ENCODE assay signal across 9 mouse cellular contexts in genomic region chr6:124921539-124921938, GRCm38 (mm10). TPM values are rescaled to one million over a fixed set of nuclear protein-coding genes. Genes with fewer than 3 reads are reported as not detected.
DNase-seq lines count a peak whose midpoint lies in the region; ATAC-seq and TF ChIP-seq lines count a peak whose summit lies in the region.
"Had no signal": no experiment of that assay in that cellular context is flagged by ENCODE, and none has a peak within 500 bp of the region (broad histone marks: within the 10 kb centered on the region; RNA-seq: fewer than 3 reads in every experiment).

No protein-coding gene starts in this region.

- peaks cover 6% of the 10 kb centered on the region; the same call in 1 of the 2 replicates for H3K79me2 ChIP-seq in MEL (ENCODE audit: control insufficient read depth, insufficient read depth, low read length, poor library complexity)

- H3K4me3 ChIP-seq in heart, embryonic 15.5 days = no peak overlapping the region
- peak overlapping the region in 1 of 2 experiments; percentile 13; a peak in 2 of 4 replicates for H3K4me3 ChIP-seq in MEL (ENCODE audit: control insufficient read depth in 1 of 2, insufficient read depth in 1 of 2, low read depth in 2 of 2, low read length in 2 of 2)
- H3K4me3 ChIP-seq in forebrain, postnatal 0 days (ENCODE audit: low read depth, low read length) = no peak overlapping the region
- H3K4me3 ChIP-seq in midbrain, embryonic 10.5 days = no peak overlapping the region

- 70% methylated on average over 4 of the region's 4 CpGs for WGBS in heart, embryonic 15.5 days
- WGBS in forebrain, postnatal 0 days = 54% methylated on average over 4 of the region's 4 CpGs
- 79% methylated on average over 4 of the region's 4 CpGs for WGBS in midbrain, embryonic 10.5 days

- no peak for TF ChIP-seq CTCF in MEL (IDR thresholded peaks at IDR 0.05 in 2 of 3, conservative IDR thresholded peaks at IDR 0.05 in 1 of 3; ENCODE audit: control insufficient read depth in 1 of 3, insufficient read depth in 1 of 3, low read depth in 2 of 3, low read length in 3 of 3, poor library complexity in 1 of 3, severe bottlenecking in 1 of 3)
- TF ChIP-seq CTCF in forebrain, postnatal 0 days (IDR thresholded peaks at IDR 0.05; ENCODE audit: low read depth) = no peak

- peaks cover 44% of the 10 kb centered on the region for H3K4me1 ChIP-seq in heart, embryonic 15.5 days (replicated peaks)
- H3K4me1 ChIP-seq in MEL (ENCODE audit: control insufficient read depth in 1 of 2, insufficient read depth in 2 of 2, low read length in 2 of 2) = peaks cover 20 to 35% of the 10 kb centered on the region in 2 experiments
- H3K4me1 ChIP-seq in forebrain, postnatal 0 days (ENCODE audit: insufficient read depth) = peaks cover 15% of the 10 kb centered on the region; the same call in 1 of the 2 replicates
- peaks cover 52% of the 10 kb centered on the region for H3K4me1 ChIP-seq in midbrain, embryonic 10.5 days

- peak overlapping the region; percentile 100 for H3K27ac ChIP-seq in heart, embryonic 15.5 days
- H3K27ac ChIP-seq in MEL (ENCODE audit: control insufficient read depth, low read depth, low read length) = peak overlapping the region; percentile 60
- H3K27ac ChIP-seq in forebrain, postnatal 0 days (ENCODE audit: low read depth, low read length) = peak overlapping the region; percentile 100; the same call in 1 of the 2 replicates
- peak overlapping the region; percentile 99 for H3K27ac ChIP-seq in midbrain, embryonic 10.5 days (replicated peaks)

- intact Hi-C loops in heart, postnatal 10 days (cut with DNase I) = no loop called here
- intact Hi-C loops in gastrocnemius, postnatal 36 days (cut with DNase I) = no loop called here

- no peak for DNase-seq in heart, postnatal 10 days
- DNase-seq in MEL (ENCODE audit: low read depth, low spot score) = peak; percentile 76
- no peak for DNase-seq in forebrain, postnatal 0 days
- DNase-seq in midbrain, embryonic 10.5 days (ENCODE audit: low spot score) = no peak
- no peak for DNase-seq in adrenal gland, postnatal 10 days
- no peak for DNase-seq in gastrocnemius, postnatal 36 days
- DNase-seq: right cerebral cortex, postnatal 14 days had no signal

- ATAC-seq in heart, embryonic 15.5 days (replicated peaks; ENCODE audit: insufficient number of reproducible peaks, insufficient read depth, low FRiP score, low read depth) = no peak
- no peak for ATAC-seq in forebrain, postnatal 0 days
- ATAC-seq in inflammation-experienced regulatory T-cells, adult 6 months = no peak

- no peak overlapping the region for H3K9ac ChIP-seq in heart, embryonic 15.5 days
- H3K9ac ChIP-seq in MEL (ENCODE audit: control insufficient read depth, low read depth, low read length, poor library complexity, severe bottlenecking) = peak overlapping the region; percentile 33
- H3K9ac ChIP-seq in forebrain, postnatal 0 days = no peak overlapping the region

- TF ChIP-seq POLR2A in MEL (IDR thresholded peaks at IDR 0.05; ENCODE audit: control insufficient read depth in 1 of 2, insufficient read depth in 1 of 2, low read depth in 1 of 2, low read length in 2 of 2, poor library complexity in 1 of 2) = no peak

- TF ChIP-seq RAD21 in MEL (IDR thresholded peaks at IDR 0.05; ENCODE audit: low read depth, low read length) = no peak

- no peaks in the 10 kb centered on the region for H3K36me3 ChIP-seq in heart, embryonic 15.5 days
- H3K36me3 ChIP-seq in MEL (ENCODE audit: control insufficient read depth in 1 of 2, insufficient read depth in 2 of 2, low read length in 2 of 2) = peaks cover 0 to 29% of the 10 kb centered on the region in 2 experiments; a peak in 2 of 4 replicates
- no peaks in the 10 kb centered on the region for H3K36me3 ChIP-seq in forebrain, postnatal 0 days (ENCODE audit: insufficient read depth)
- no peaks in the 10 kb centered on the region for H3K36me3 ChIP-seq in midbrain, embryonic 10.5 days

- peak in 1 of 2 experiments; percentile 68; a peak in 2 of 4 replicates for TF ChIP-seq EP300 in MEL (IDR thresholded peaks at IDR 0.05; ENCODE audit: low read depth in 1 of 2, low read length in 2 of 2)

- no peaks in the 10 kb centered on the region for H3K27me3 ChIP-seq in heart, embryonic 15.5 days
- H3K27me3 ChIP-seq in MEL (ENCODE audit: control insufficient read depth in 1 of 2, insufficient read depth in 2 of 2, low read length in 2 of 2) = no peaks in the 10 kb centered on the region
- no peaks in the 10 kb centered on the region for H3K27me3 ChIP-seq in forebrain, postnatal 0 days (ENCODE audit: insufficient read depth, low read length)
- H3K27me3 ChIP-seq in midbrain, embryonic 10.5 days (ENCODE audit: low read depth, poor library complexity, severe bottlenecking) = no peaks in the 10 kb centered on the region

- H3K9me3 ChIP-seq in heart, embryonic 15.5 days (replicated peaks) = no peaks in the 10 kb centered on the region
- no peaks in the 10 kb centered on the region for H3K9me3 ChIP-seq in MEL (replicated peaks; ENCODE audit: insufficient read depth, low read length)
- no peaks in the 10 kb centered on the region for H3K9me3 ChIP-seq in forebrain, postnatal 0 days (ENCODE audit: low read length)
- H3K9me3 ChIP-seq in midbrain, embryonic 10.5 days (replicated peaks) = no peaks in the 10 kb centered on the region

- H3K4me2 ChIP-seq in heart, embryonic 15.5 days = no peak overlapping the region
- no peak overlapping the region for H3K4me2 ChIP-seq in forebrain, postnatal 0 days (ENCODE audit: low read depth)

RNA-seq across cellular contexts. Expression of gene Ptms, which starts 1.6 kb away (rescaled TPM):
- polyA plus RNA-seq in heart, embryonic 15.5 days (2015; fragmentation: Nextera tagmentation; extraction: Ambion mirVana) = 255 and 294 TPM in 2 replicates
- 100 to 1,000 TPM; 516 to 532 TPM for total RNA-seq in heart, postnatal 10 days (2021)
- total RNA-seq in MEL (2012; rRNA removed) = 19.8 and 31.8 TPM in 2 replicates
- 100 to 1,000 TPM in 1 of 2 experiments, not detected in 1; 177 TPM for polyA plus RNA-seq in MEL (2012; ENCODE audit: insufficient read depth in 1 of 2, insufficient read length in 2 of 2, low read depth in 1 of 2, low replicate concordance in 2 of 2, missing spikeins in 1 of 2)
- 722 and 784 TPM in 2 replicates for total RNA-seq in forebrain, postnatal 0 days (2014; rRNA removed)
- polyA plus RNA-seq in forebrain, postnatal 0 days (2015; fragmentation: Nextera tagmentation; extraction: Ambion mirVana) = 1,090 and 1,099 TPM in 2 replicates
- 261 and 296 TPM in 2 replicates for polyA plus RNA-seq in midbrain, embryonic 10.5 days (2016; fragmentation: Nextera tagmentation; extraction: Ambion mirVana)
- polyA plus RNA-seq in inflammation-experienced regulatory T-cells, adult 6 months (2017; shearing (Covaris generic)) = 10 to 100 TPM in 2 of 3 experiments, 1 to 10 TPM in 1; 9.5 to 15.5 (median 12.1) TPM
- 100 to 1,000 TPM; 824 to 887 TPM for total RNA-seq in adrenal gland, postnatal 10 days (2021)
- total RNA-seq in gastrocnemius, postnatal 36 days (2021) = 100 to 1,000 TPM; 101 to 129 TPM

RNA-seq across cellular contexts. Expression of gene Mlf2, which starts 9.6 kb away (rescaled TPM):
- 358 and 371 TPM in 2 replicates for polyA plus RNA-seq in heart, embryonic 15.5 days (2015; fragmentation: Nextera tagmentation; extraction: Ambion mirVana)
- total RNA-seq in heart, postnatal 10 days (2021) = 100 to 1,000 TPM; 231 to 236 TPM
- total RNA-seq in MEL (2012; rRNA removed) = 133 and 154 TPM in 2 replicates
- polyA plus RNA-seq in MEL (2012; ENCODE audit: insufficient read depth in 1 of 2, insufficient read length in 2 of 2, low read depth in 1 of 2, low replicate concordance in 2 of 2, missing spikeins in 1 of 2) = 100 to 1,000 TPM in 1 of 2 experiments, not detected in 1; 340 TPM
- total RNA-seq in forebrain, postnatal 0 days (2014; rRNA removed) = 432 and 471 TPM in 2 replicates
- 665 and 718 TPM in 2 replicates for polyA plus RNA-seq in forebrain, postnatal 0 days (2015; fragmentation: Nextera tagmentation; extraction: Ambion mirVana)
- 428 and 435 TPM in 2 replicates for polyA plus RNA-seq in midbrain, embryonic 10.5 days (2016; fragmentation: Nextera tagmentation; extraction: Ambion mirVana)
- polyA plus RNA-seq in inflammation-experienced regulatory T-cells, adult 6 months (2017; shearing (Covaris generic)) = 10 to 100 TPM; 35.6 to 70.5 (median 42.2) TPM
- 100 to 1,000 TPM; 271 to 288 TPM for total RNA-seq in adrenal gland, postnatal 10 days (2021)
- total RNA-seq in gastrocnemius, postnatal 36 days (2021) = 100 to 1,000 TPM; 201 to 209 TPM

RNA-seq across cellular contexts. Expression of gene Lag3, which starts 10.0 kb away (rescaled TPM):
- polyA plus RNA-seq in heart, embryonic 15.5 days (2015; fragmentation: Nextera tagmentation; extraction: Ambion mirVana) = 1.2 and 1.7 TPM in 2 replicates
- total RNA-seq in heart, postnatal 10 days (2021) = under 1 TPM; 0.72 to 0.84 TPM
- total RNA-seq in MEL (2012; rRNA removed) = 0.16 and 0.35 TPM in 2 replicates
- polyA plus RNA-seq in MEL (2012; ENCODE audit: insufficient read depth in 1 of 2, insufficient read length in 2 of 2, low read depth in 1 of 2, low replicate concordance in 2 of 2, missing spikeins in 1 of 2) = 1 to 10 TPM in 1 of 2 experiments, not detected in 1; 1.3 TPM
- total RNA-seq in forebrain, postnatal 0 days (2014; rRNA removed) = 1.9 and 2.4 TPM in 2 replicates
- 2.6 and 3.9 TPM in 2 replicates for polyA plus RNA-seq in forebrain, postnatal 0 days (2015; fragmentation: Nextera tagmentation; extraction: Ambion mirVana)
- polyA plus RNA-seq in midbrain, embryonic 10.5 days (2016; fragmentation: Nextera tagmentation; extraction: Ambion mirVana) = 1.0 and 1.5 TPM in 2 replicates
- polyA plus RNA-seq in inflammation-experienced regulatory T-cells, adult 6 months (2017; shearing (Covaris generic)) = 10 to 100 TPM; 30.8 to 40.1 (median 38.3) TPM
- 1 to 10 TPM; 1.4 to 1.8 TPM for total RNA-seq in adrenal gland, postnatal 10 days (2021)
- total RNA-seq in gastrocnemius, postnatal 36 days (2021) = under 1 TPM in 1 of 2 experiments, not detected in 1; 0.25 TPM

RNA-seq across cellular contexts. Expression of gene Cd4, which starts 33.5 kb away (rescaled TPM):
- polyA plus RNA-seq in heart, embryonic 15.5 days (2015; fragmentation: Nextera tagmentation; extraction: Ambion mirVana) = 0.05 and 0.68 TPM in 2 replicates
- total RNA-seq in heart, postnatal 10 days (2021) = 1 to 10 TPM; 1.2 to 2.1 TPM
- not detected in 2 replicates for total RNA-seq in MEL (2012; rRNA removed)
- polyA plus RNA-seq in MEL (2012; ENCODE audit: insufficient read depth in 1 of 2, insufficient read length in 2 of 2, low read depth in 1 of 2, low replicate concordance in 2 of 2, missing spikeins in 1 of 2) = not detected
- 0.57 and 0.69 TPM in 2 replicates for total RNA-seq in forebrain, postnatal 0 days (2014; rRNA removed)
- polyA plus RNA-seq in forebrain, postnatal 0 days (2015; fragmentation: Nextera tagmentation; extraction: Ambion mirVana) = 0.25 and 0.72 TPM in 2 replicates
- 0.05 TPM in 1 of 2 replicates, not detected in the other for polyA plus RNA-seq in midbrain, embryonic 10.5 days (2016; fragmentation: Nextera tagmentation; extraction: Ambion mirVana)
- polyA plus RNA-seq in inflammation-experienced regulatory T-cells, adult 6 months (2017; shearing (Covaris generic)) = 100 to 1,000 TPM; 319 to 446 (median 407) TPM
- total RNA-seq in adrenal gland, postnatal 10 days (2021) = 1 to 10 TPM; 3.8 to 4.0 TPM
- total RNA-seq in gastrocnemius, postnatal 36 days (2021) = 1 to 10 TPM in 1 of 2 experiments, not detected in 1; 2.8 TPM

RNA-seq across cellular contexts. Expression of gene Cops7a, which starts 43.8 kb away (rescaled TPM):
- 129 and 139 TPM in 2 replicates for polyA plus RNA-seq in heart, embryonic 15.5 days (2015; fragmentation: Nextera tagmentation; extraction: Ambion mirVana)
- total RNA-seq in heart, postnatal 10 days (2021) = 100 to 1,000 TPM; 102 to 108 TPM
- 75.1 and 85.0 TPM in 2 replicates for total RNA-seq in MEL (2012; rRNA removed)
- polyA plus RNA-seq in MEL (2012; ENCODE audit: insufficient read depth in 1 of 2, insufficient read length in 2 of 2, low read depth in 1 of 2, low replicate concordance in 2 of 2, missing spikeins in 1 of 2) = 100 to 1,000 TPM in 1 of 2 experiments, not detected in 1; 150 TPM
- total RNA-seq in forebrain, postnatal 0 days (2014; rRNA removed) = 82.4 and 117 TPM in 2 replicates
- polyA plus RNA-seq in forebrain, postnatal 0 days (2015; fragmentation: Nextera tagmentation; extraction: Ambion mirVana) = 87.8 and 93.0 TPM in 2 replicates
- polyA plus RNA-seq in midbrain, embryonic 10.5 days (2016; fragmentation: Nextera tagmentation; extraction: Ambion mirVana) = 140 and 142 TPM in 2 replicates
- 10 to 100 TPM; 36.7 to 65.7 (median 62.6) TPM for polyA plus RNA-seq in inflammation-experienced regulatory T-cells, adult 6 months (2017; shearing (Covaris generic))
- 100 to 1,000 TPM; 122 to 129 TPM for total RNA-seq in adrenal gland, postnatal 10 days (2021)
- total RNA-seq in gastrocnemius, postnatal 36 days (2021) = 100 to 1,000 TPM in 1 of 2 experiments, 10 to 100 TPM in 1; 98.3 to 107 TPM
